In the genomic region with DNA sequence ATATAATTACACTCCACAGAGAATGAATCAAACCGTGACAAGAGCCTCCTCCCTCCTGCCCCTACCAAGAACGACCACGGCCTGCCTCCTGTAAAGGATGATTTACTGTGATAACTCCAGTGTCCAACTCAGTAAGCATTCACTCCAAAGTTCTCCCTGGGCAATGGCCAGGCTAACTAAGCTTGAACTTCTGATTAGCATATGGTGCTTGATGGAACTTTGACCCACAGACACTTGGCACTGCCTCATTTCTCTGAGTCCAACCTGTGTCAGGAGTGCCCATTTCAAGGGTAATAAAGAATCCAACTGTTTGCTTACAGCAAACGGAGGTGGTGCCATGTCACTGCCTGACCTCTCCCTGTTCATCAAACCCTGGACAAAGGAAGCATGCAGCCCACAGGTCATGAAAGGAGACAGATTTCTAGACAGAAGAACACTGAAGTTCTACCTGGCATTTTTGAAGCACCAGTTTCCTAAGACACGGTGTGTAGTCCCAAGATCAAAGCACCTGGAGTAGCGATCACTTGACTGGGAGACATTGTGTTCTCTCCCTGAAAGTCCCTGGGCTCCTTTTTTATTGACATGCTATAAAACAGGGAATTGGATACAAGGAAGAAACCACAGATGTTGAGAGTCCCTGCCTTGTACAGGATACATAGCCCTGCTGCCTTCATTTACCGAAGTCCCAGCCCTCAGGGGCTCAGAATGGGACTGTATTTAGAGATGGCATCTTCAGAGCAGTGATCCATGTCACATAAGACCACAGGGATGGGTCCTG, we compare ENCODE assay signal across 23 mouse cellular contexts.
DNase-seq lines count a peak whose midpoint lies in the region; ATAC-seq and TF ChIP-seq lines count a peak whose summit lies in the region.
"Had no signal": no experiment of that assay in that cellular context is flagged by ENCODE, and none has a peak within 500 bp of the region (broad histone marks: within the 10 kb centered on the region; RNA-seq: fewer than 3 reads in every experiment).

No protein-coding gene starts in this region.

- no peaks in the 10 kb centered on the region for H3K9me3 ChIP-seq in liver, embryonic 12.5 days (replicated peaks)
- H3K9me3 ChIP-seq in kidney, embryonic 16.5 days (ENCODE audit: low read length), result no peaks in the 10 kb centered on the region
- H3K9me3 ChIP-seq in stomach, postnatal 0 days (ENCODE audit: control insufficient read depth, low read length), result no peaks in the 10 kb centered on the region
- H3K9me3 ChIP-seq in hindbrain, postnatal 0 days (ENCODE audit: low read length), result no peaks in the 10 kb centered on the region
- H3K9me3 ChIP-seq: embryonic facial prominence, embryonic 13.5 days; limb, embryonic 10.5 days; liver, embryonic 13.5 days had no signal

- TF ChIP-seq EP300 in stomach, postnatal 0 days (optimal IDR thresholded peaks at IDR 0.05), result no peak

- peaks cover 27% of the 10 kb centered on the region; the same call in 1 of the 2 replicates for H3K79me2 ChIP-seq in liver, adult 2 months (ENCODE audit: control insufficient read depth, insufficient read depth, low read length)

- H3K36me3 ChIP-seq in liver, adult 2 months (ENCODE audit: control insufficient read depth, insufficient read depth, low read length), result peaks cover 8% of the 10 kb centered on the region
- no peaks in the 10 kb centered on the region for H3K36me3 ChIP-seq in liver, embryonic 12.5 days
- no peaks in the 10 kb centered on the region for H3K36me3 ChIP-seq in kidney, embryonic 16.5 days (ENCODE audit: insufficient read depth, low read length)
- H3K36me3 ChIP-seq in stomach, postnatal 0 days (ENCODE audit: control insufficient read depth, insufficient read depth, low read length), result no peaks in the 10 kb centered on the region
- H3K36me3 ChIP-seq in hindbrain, postnatal 0 days (ENCODE audit: insufficient read depth, low read length), result no peaks in the 10 kb centered on the region
- H3K36me3 ChIP-seq: embryonic facial prominence, embryonic 13.5 days; limb, embryonic 10.5 days; liver, embryonic 13.5 days had no signal

- H3K9ac ChIP-seq in liver, adult 2 months (ENCODE audit: low read depth, low read length), result 0 out of 2 replicates have a peak overlapping the region, but pooled peaks have one; percentile 21
- no peak overlapping the region for H3K9ac ChIP-seq in liver, embryonic 12.5 days
- H3K9ac ChIP-seq in kidney, embryonic 16.5 days (replicated peaks; ENCODE audit: low read length), result no peak overlapping the region
- H3K9ac ChIP-seq in stomach, postnatal 0 days (ENCODE audit: low read length), result no peak overlapping the region
- no peak overlapping the region for H3K9ac ChIP-seq in hindbrain, postnatal 0 days (replicated peaks; ENCODE audit: low read length)
- H3K9ac ChIP-seq: embryonic facial prominence, embryonic 13.5 days; liver, embryonic 13.5 days had no signal

- no peak for ATAC-seq in liver, embryonic 12.5 days
- ATAC-seq in kidney, embryonic 16.5 days (ENCODE audit: low FRiP score, low TSS enrichment), result peak; percentile 71
- ATAC-seq in stomach, postnatal 0 days (ENCODE audit: low FRiP score, low TSS enrichment), result peak; percentile 77
- ATAC-seq in hindbrain, postnatal 0 days, result no peak
- ATAC-seq: CD4-positive, CD25-positive, alpha-beta regulatory T cell, adult 4 months; forebrain, embryonic 14.5 days; inflammation-experienced regulatory T-cells, adult 6 months; midbrain, embryonic 16.5 days; Patski had no signal

- TF ChIP-seq CTCF in liver, adult 2 months (IDR thresholded peaks at IDR 0.05; ENCODE audit: low read depth, low read length), result no peak
- no peak for TF ChIP-seq CTCF in stomach, postnatal 0 days (IDR thresholded peaks at IDR 0.05; ENCODE audit: low read depth)
- TF ChIP-seq CTCF in hindbrain, postnatal 0 days (IDR thresholded peaks at IDR 0.05; ENCODE audit: low read depth), result no peak

- peak; percentile 100 for DNase-seq in liver, adult 2 months (ENCODE audit: extremely low read depth, low read depth, low spot score)
- peak; percentile 93 for DNase-seq in kidney, adult 11 months
- DNase-seq in stomach, postnatal 0 days (ENCODE audit: low spot score), result peak; percentile 56
- DNase-seq in hindbrain, postnatal 0 days (ENCODE audit: low spot score), result no peak
- DNase-seq in layer of hippocampus, adult 9-10 months (ENCODE audit: low spot score), result no peak
- DNase-seq: adrenal gland, postnatal 14 days; cerebellum, adult 11 months; cerebellum, postnatal 10 days; gastrocnemius, postnatal 25 days; layer of hippocampus, adult 9-11 months; liver, embryonic 13.5 days; right cerebral cortex, postnatal 4 days; thymus, postnatal 14 days had no signal

- no peak overlapping the region for H3K4me3 ChIP-seq in liver, adult 2 months (ENCODE audit: insufficient read depth, low read depth, low read length)
- H3K4me3 ChIP-seq in liver, embryonic 12.5 days, result no peak overlapping the region
- no peak overlapping the region for H3K4me3 ChIP-seq in kidney, embryonic 16.5 days (ENCODE audit: low read length)
- H3K4me3 ChIP-seq in stomach, postnatal 0 days (ENCODE audit: low read depth, low read length), result no peak overlapping the region
- H3K4me3 ChIP-seq in hindbrain, postnatal 0 days (ENCODE audit: low read length), result no peak overlapping the region
- H3K4me3 ChIP-seq: embryonic facial prominence, embryonic 13.5 days; left cerebral cortex, adult 2 months; limb, embryonic 10.5 days; liver, embryonic 13.5 days had no signal

- no peaks in the 10 kb centered on the region for H3K27me3 ChIP-seq in liver, adult 2 months (ENCODE audit: control insufficient read depth, insufficient read depth, low read length)
- H3K27me3 ChIP-seq in liver, embryonic 12.5 days (replicated peaks), result no peaks in the 10 kb centered on the region
- H3K27me3 ChIP-seq in kidney, embryonic 16.5 days (ENCODE audit: insufficient read depth, low read length), result no peaks in the 10 kb centered on the region
- H3K27me3 ChIP-seq in stomach, postnatal 0 days (ENCODE audit: control insufficient read depth, insufficient read depth, low read length), result no peaks in the 10 kb centered on the region
- no peaks in the 10 kb centered on the region for H3K27me3 ChIP-seq in hindbrain, postnatal 0 days (ENCODE audit: insufficient read depth, low read length)
- H3K27me3 ChIP-seq: embryonic facial prominence, embryonic 13.5 days; liver, embryonic 13.5 days; Patski had no signal

- H3K4me1 ChIP-seq in liver, adult 2 months (ENCODE audit: control insufficient read depth, insufficient read depth, low read length), result peaks cover 45% of the 10 kb centered on the region
- H3K4me1 ChIP-seq in liver, embryonic 12.5 days, result no peaks in the 10 kb centered on the region
- peaks cover 26% of the 10 kb centered on the region for H3K4me1 ChIP-seq in kidney, embryonic 16.5 days (ENCODE audit: insufficient read depth, low read length)
- no peaks in the 10 kb centered on the region for H3K4me1 ChIP-seq in stomach, postnatal 0 days (replicated peaks; ENCODE audit: control insufficient read depth, insufficient read depth)
- no peaks in the 10 kb centered on the region for H3K4me1 ChIP-seq in hindbrain, postnatal 0 days (ENCODE audit: insufficient read depth, low read length)
- H3K4me1 ChIP-seq: embryonic facial prominence, embryonic 13.5 days had no signal

- no peak for TF ChIP-seq POLR2A in liver, adult 2 months (IDR thresholded peaks at IDR 0.05; ENCODE audit: extremely low read depth, insufficient read depth, low read length)

- H3K4me2 ChIP-seq in liver, embryonic 12.5 days, result no peak overlapping the region
- no peak overlapping the region for H3K4me2 ChIP-seq in kidney, embryonic 16.5 days (replicated peaks; ENCODE audit: low read depth, low read length)
- no peak overlapping the region for H3K4me2 ChIP-seq in stomach, postnatal 0 days (replicated peaks; ENCODE audit: low read depth)
- no peak overlapping the region for H3K4me2 ChIP-seq in hindbrain, postnatal 0 days (ENCODE audit: low read depth, low read length)
- H3K4me2 ChIP-seq: embryonic facial prominence, embryonic 13.5 days; liver, embryonic 13.5 days had no signal

- 28% methylated on average over 7 of the region's 7 CpGs for WGBS in liver, adult 2 months
- 68% methylated on average over 7 of the region's 7 CpGs for WGBS in liver, embryonic 12.5 days (ENCODE audit: insufficient replicate concordance)
- WGBS in kidney, embryonic 16.5 days, result 21% methylated on average over 7 of the region's 7 CpGs
- WGBS in stomach, postnatal 0 days, result 47% methylated on average over 7 of the region's 7 CpGs
- 75% methylated on average over 7 of the region's 7 CpGs for WGBS in hindbrain, postnatal 0 days

- peak overlapping the region; percentile 69 for H3K27ac ChIP-seq in liver, adult 2 months (replicated peaks; ENCODE audit: insufficient read depth, low read depth, low read length)
- H3K27ac ChIP-seq in liver, embryonic 12.5 days, result no peak overlapping the region
- H3K27ac ChIP-seq in kidney, embryonic 16.5 days (ENCODE audit: low read length), result peak overlapping the region; percentile 65
- peak overlapping the region; percentile 45; the same call in 1 of the 2 replicates for H3K27ac ChIP-seq in stomach, postnatal 0 days (replicated peaks)
- H3K27ac ChIP-seq in hindbrain, postnatal 0 days, result no peak overlapping the region
- H3K27ac ChIP-seq: embryonic facial prominence, embryonic 13.5 days; left cerebral cortex, adult 2 months; limb, embryonic 10.5 days; liver, embryonic 13.5 days had no signal

Comparison
In these comparisons a context has a peak if more than half of its experiments do, and no peak if none do; other contexts are left out.
1. H3K27ac ChIP-seq: peak in liver, adult 2 months (single experiment), kidney, embryonic 16.5 days (single experiment) and stomach, postnatal 0 days (single experiment); none in liver, embryonic 12.5 days (single experiment) and hindbrain, postnatal 0 days (single experiment).
2. DNase-seq: peak in liver, adult 2 months (single experiment), kidney, adult 11 months (single experiment) and stomach, postnatal 0 days (single experiment); none in hindbrain, postnatal 0 days (single experiment) and layer of hippocampus, adult 9-10 months (single experiment).
3. ATAC-seq: peak in kidney, embryonic 16.5 days (single experiment) and stomach, postnatal 0 days (single experiment); none in liver, embryonic 12.5 days (single experiment) and hindbrain, postnatal 0 days (single experiment).